Mouse (Mus musculus) hindbrain, postnatal 0 days (tissue): Measurements from ENCODE around the gene Ugt1a10. TPM values are rescaled to one million over a fixed set of nuclear protein-coding genes. Genes with fewer than 3 reads are reported as not detected.

Experiments used
- ATAC-seq: fragments of 200-750 bp; cut with Nextera tagmentation; 2 replicates; pipeline ENCODE4 v1.8.0; 2017; ENCODE audit warnings: mild to moderate bottlenecking, moderate TSS enrichment, moderate library complexity
- DNase-seq: peaks from one replicate; pipeline ENCODE4 v3.0.0-alpha.2; 2015; ENCODE audit warnings: low spot score
- H3K27ac ChIP-seq: fragments of 300-500 bp; sonication (generic); 2 replicates; pipeline ENCODE4 v1.5.1; 2014; ENCODE audit warnings: mild to moderate bottlenecking
- H3K27me3 ChIP-seq: fragments of 300-500 bp; sonication (generic); 2 replicates; pipeline ENCODE4 v1.6.1; 2014; ENCODE audit warnings: low read length, mixed read lengths; ENCODE audit not compliant: insufficient read depth
- H3K36me3 ChIP-seq: fragments of 300-500 bp; sonication (generic); 2 replicates; pipeline ENCODE4 v1.6.1; 2014; ENCODE audit warnings: low read length, mixed read lengths; ENCODE audit not compliant: insufficient read depth
- H3K4me1 ChIP-seq: fragments of 300-500 bp; sonication (generic); 2 replicates; pipeline ENCODE4 v1.6.1; 2014; ENCODE audit warnings: antibody characterized with exemption, low read length, mixed read lengths; ENCODE audit not compliant: insufficient read depth
- H3K4me2 ChIP-seq: fragments of 300-500 bp; sonication (generic); 2 replicates; pipeline ENCODE4 v1.6.1; 2014; ENCODE audit warnings: low read depth, mild to moderate bottlenecking, low read length, moderate library complexity, mixed read lengths
- H3K4me3 ChIP-seq: fragments of 300-500 bp; sonication (generic); 2 replicates; pipeline ENCODE4 v1.5.1; 2014; ENCODE audit warnings: low read length
- H3K9ac ChIP-seq: fragments of 300-500 bp; sonication (generic); replicated peaks from 2 replicates; pipeline ENCODE4 v1.6.1; 2014; ENCODE audit warnings: mild to moderate bottlenecking, low read length, moderate library complexity, mixed read lengths
- H3K9me3 ChIP-seq: fragments of 300-500 bp; sonication (generic); 2 replicates; pipeline ENCODE4 v1.6.1; 2016; ENCODE audit warnings: low read length, mixed read lengths
- CTCF ChIP-seq: IDR thresholded peaks from 2 replicates; pipeline ENCODE4 v1.5.1; 2016; ENCODE audit warnings: antibody characterized with exemption, control low read depth, low read depth
- WGBS: fragments of 180-500 bp; shearing (Covaris S2); extraction: QIAGEN DNeasy Blood & Tissue Kit; methylation state at CpG from one replicate; pipeline ENCODE4 v1.1.7; 2014; 5-methylcytosine and 5-hydroxymethylcytosine counted together
- polyA plus RNA-seq: library from polyadenylated mRNA; unstranded; fragments of >200 nt; fragmentation: Nextera tagmentation; extraction: Ambion mirVana; gene quantifications from 2 replicates; pipeline ENCODE4 v1.2.1, GENCODE M21; 2015
- total RNA-seq: library from RNA; depleted of rRNA; stranded (reverse); fragments of >200 nt; gene quantifications from 2 replicates; pipeline ENCODE4 v1.2.3, GENCODE M21; 2014

The Ugt1a10 gene
- total and polyA plus RNA-seq, 2 experiments from 2014 or later, result not detected

DNA sequence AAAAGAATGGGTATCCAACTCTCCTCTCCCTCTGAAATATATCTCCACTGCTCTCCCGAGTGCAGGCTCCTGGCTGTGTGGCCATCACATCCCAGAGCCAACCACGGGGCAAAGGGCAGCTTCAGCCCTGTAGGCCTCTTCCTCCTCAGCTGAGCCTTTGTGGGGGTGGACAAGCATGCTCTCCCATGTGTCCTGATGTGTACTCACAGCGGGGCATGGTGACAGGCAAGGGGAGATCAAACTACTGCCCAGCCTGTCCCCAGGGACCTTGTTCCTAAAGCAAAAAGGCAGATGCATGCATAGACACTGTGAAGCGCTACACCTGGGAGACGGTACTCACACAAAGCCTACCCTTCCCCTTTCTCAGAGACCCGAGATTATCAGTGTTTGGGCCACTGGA, 204.9 kb downstream of the Ugt1a10 start:
- no peak for ATAC-seq
- H3K4me3 ChIP-seq, result no peak overlapping the region

DNA sequence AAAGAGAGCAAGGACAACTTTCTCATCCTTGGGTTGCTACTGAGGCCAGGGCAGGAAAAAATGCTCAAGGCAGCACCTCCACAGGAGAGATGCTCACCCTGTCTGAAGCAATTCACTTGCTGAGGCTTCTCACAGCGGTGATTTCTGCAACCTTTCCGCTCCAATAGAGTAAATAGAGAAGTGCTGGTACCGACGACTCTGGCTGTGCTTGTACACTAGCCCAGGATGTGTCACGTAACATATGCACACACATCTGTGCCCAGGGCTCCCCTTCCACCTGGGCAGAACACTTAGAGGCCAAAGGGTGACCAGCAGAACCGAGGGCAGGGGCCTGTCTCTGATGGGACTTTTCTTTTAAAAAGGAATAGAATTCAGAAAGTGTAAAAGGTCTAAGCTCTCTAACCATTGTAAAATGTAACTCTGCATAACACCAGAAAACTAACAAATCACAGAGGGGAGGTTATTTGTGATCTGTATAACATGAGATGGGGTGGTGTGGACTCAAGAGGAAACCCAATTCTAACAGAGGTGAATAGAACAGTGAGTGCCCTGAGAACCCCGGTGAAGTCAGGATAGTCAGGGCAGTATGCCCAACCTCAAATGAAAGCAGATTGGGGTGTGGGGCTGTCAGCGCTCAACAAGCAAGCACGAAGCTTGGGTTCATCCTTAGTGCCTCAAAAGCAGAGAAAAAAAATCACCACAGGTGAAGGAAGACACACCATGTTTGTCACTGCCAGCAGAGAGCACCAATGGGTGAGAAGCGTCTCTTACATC, 205.6 kb downstream of the Ugt1a10 start:
- TF ChIP-seq CTCF, result no peak
- no peak for ATAC-seq
- no peak overlapping the region for H3K9ac ChIP-seq
- no peak overlapping the region for H3K27ac ChIP-seq
- no peak overlapping the region for H3K4me3 ChIP-seq
- peaks cover 52% of the 10 kb centered on the region for H3K36me3 ChIP-seq
- H3K4me2 ChIP-seq, result no peak overlapping the region
- 78% methylated on average over 10 of the region's 10 CpGs for WGBS
- H3K9me3 ChIP-seq, result peaks cover 16% of the 10 kb centered on the region; the same call in 1 of the 2 replicates
- DNase-seq, result no peak
- H3K4me1 ChIP-seq, result no peaks in the 10 kb centered on the region
- H3K27me3 ChIP-seq, result no peaks in the 10 kb centered on the region

More for the DNA sequence above, 204.9 kb downstream of the Ugt1a10 start:
- Histone ChIP-seq H3K9ac (no peak overlapping the region), H3K36me3 (peaks cover 45% of the 10 kb centered on the region), H3K9me3 (peaks cover 23% of the 10 kb centered on the region; the same call in 1 of the 2 replicates), H3K27me3 (no peaks in the 10 kb centered on the region), H3K4me1 (no peaks in the 10 kb centered on the region), H3K4me2 (no peak overlapping the region), H3K27ac (no peak overlapping the region)
- DNase-seq, result no peak
- WGBS, result 76% methylated on average over 6 of the region's 6 CpGs
- no peak for TF ChIP-seq CTCF

DNA sequence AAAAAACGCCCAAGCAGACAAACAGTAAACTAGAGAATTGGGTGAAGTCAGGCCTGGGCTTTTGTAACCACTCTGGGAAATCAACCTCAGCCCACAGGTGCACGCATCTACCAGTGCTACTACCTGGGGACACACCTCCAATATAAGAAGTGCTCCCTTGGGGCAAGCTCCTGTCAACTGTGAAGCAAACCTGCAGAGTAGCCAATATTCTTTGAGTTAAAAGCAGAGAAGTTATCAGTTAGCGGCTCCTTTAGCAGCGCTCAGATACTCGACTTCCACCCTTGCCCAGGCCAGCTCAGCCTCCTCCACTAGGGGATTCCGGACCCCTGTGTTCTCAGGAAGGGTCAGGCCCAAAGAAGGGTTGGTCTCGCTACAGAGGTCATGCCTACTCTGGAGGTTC, 206.5 kb downstream of the Ugt1a10 start:
- Histone ChIP-seq H3K9ac (no peak overlapping the region), H3K9me3 (peaks cover 7% of the 10 kb centered on the region; the same call in 1 of the 2 replicates), H3K4me1 (no peaks in the 10 kb centered on the region), H3K36me3 (peaks cover 61% of the 10 kb centered on the region), H3K4me2 (no peak overlapping the region), H3K4me3 (no peak overlapping the region), H3K27me3 (no peaks in the 10 kb centered on the region), H3K27ac (no peak overlapping the region)
- ATAC-seq (no peak), DNase-seq (no peak)
- 85% methylated on average over 7 of the region's 7 CpGs for WGBS
- TF ChIP-seq CTCF, result no peak

GRCm38 (mm10) chr1:88262255-88262654, 207.1 kb downstream of the Ugt1a10 start:
- no peak overlapping the region for H3K4me3 ChIP-seq
- WGBS, result 80% methylated on average over 4 of the region's 4 CpGs
- no peak overlapping the region for H3K4me2 ChIP-seq
- peaks cover 2% of the 10 kb centered on the region; the same call in 1 of the 2 replicates for H3K9me3 ChIP-seq
- no peak for TF ChIP-seq CTCF
- DNase-seq, result peak; percentile 75
- H3K27me3 ChIP-seq, result no peaks in the 10 kb centered on the region
- H3K36me3 ChIP-seq, result peaks cover 66% of the 10 kb centered on the region
- ATAC-seq, result no peak
- H3K27ac ChIP-seq, result no peak overlapping the region
- H3K4me1 ChIP-seq, result no peaks in the 10 kb centered on the region
- no peak overlapping the region for H3K9ac ChIP-seq

DNA sequence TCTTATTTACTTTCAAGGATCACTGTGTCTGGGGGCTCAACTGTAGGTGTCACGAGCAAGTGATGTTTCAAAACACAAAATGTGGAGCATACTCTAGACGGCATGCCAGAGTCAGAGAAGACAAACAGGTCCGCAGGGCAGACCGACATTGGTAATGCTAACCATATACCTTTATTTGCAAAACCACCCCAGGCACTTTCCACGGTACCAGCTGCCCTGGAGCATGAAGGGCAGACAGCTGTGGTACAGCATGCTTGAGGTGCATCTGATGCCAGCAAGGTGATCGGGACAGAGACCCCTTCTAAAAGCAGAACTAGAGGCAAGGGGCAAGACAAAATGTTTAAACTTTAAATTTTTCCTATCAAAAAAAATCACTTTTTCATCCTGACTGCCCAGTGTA, 207.8 kb downstream of the Ugt1a10 start:
- 76% methylated on average over 6 of the region's 6 CpGs for WGBS
- Histone ChIP-seq H3K4me1 (no peaks in the 10 kb centered on the region), H3K4me3 (no peak overlapping the region), H3K4me2 (no peak overlapping the region), H3K36me3 (peaks cover 73% of the 10 kb centered on the region), H3K9ac (no peak overlapping the region), H3K9me3 (no peaks in the 10 kb centered on the region), H3K27ac (no peak overlapping the region), H3K27me3 (no peaks in the 10 kb centered on the region)
- no peak for ATAC-seq
- DNase-seq, result no peak
- no peak for TF ChIP-seq CTCF

GRCm38 (mm10) chr1:88263778-88264177, 208.6 kb downstream of the Ugt1a10 start:
- no peaks in the 10 kb centered on the region for H3K27me3 ChIP-seq
- H3K9me3 ChIP-seq, result no peaks in the 10 kb centered on the region
- H3K36me3 ChIP-seq, result peaks cover 81% of the 10 kb centered on the region
- no peak overlapping the region for H3K4me2 ChIP-seq
- H3K4me1 ChIP-seq, result no peaks in the 10 kb centered on the region
- no peak overlapping the region for H3K9ac ChIP-seq
- ATAC-seq (no peak), DNase-seq (no peak)
- no peak for TF ChIP-seq CTCF
- no peak overlapping the region for H3K4me3 ChIP-seq
- WGBS, result 94% methylated on average over 5 of the region's 5 CpGs
- no peak overlapping the region for H3K27ac ChIP-seq

DNA sequence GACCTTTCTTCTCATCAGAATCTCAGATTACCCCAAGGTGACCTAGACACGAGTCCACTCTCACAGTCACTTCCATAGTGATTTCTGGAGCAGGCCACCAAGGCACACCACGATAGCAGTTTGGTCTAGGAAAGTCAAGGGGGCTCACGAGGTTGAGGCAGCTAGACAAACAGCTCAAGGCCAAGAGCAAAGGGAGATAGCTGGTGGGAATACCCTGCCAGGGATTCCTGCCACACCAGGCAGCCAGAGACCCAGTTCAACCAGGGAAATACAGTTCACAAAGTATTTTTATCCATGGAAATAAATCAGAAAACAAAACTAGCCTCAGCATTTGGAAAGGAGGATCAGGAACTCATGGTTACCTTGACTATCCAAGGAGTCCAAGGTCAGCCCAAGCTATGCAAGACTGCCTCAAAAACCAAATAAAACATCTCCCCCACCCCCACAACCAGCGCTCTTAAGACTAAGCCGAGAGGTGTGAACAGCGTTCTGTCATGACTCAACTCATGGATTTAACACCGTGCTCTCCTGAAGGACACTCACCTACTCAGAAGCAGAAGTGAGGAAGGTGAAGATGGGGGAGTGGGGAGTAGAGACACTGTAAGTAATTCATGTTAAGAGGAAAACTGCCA, 209.2 kb downstream of the Ugt1a10 start:
- WGBS, result 91% methylated on average over 7 of the region's 7 CpGs
- no peak overlapping the region for H3K9ac ChIP-seq

More for the DNA sequence above, 209.2 kb downstream of the Ugt1a10 start:
- H3K27me3 ChIP-seq, result no peaks in the 10 kb centered on the region
- H3K27ac ChIP-seq, result no peak overlapping the region
- no peak overlapping the region for H3K4me3 ChIP-seq
- H3K9me3 ChIP-seq, result no peaks in the 10 kb centered on the region
- H3K36me3 ChIP-seq, result peaks cover 87% of the 10 kb centered on the region
- H3K4me2 ChIP-seq, result no peak overlapping the region
- no peaks in the 10 kb centered on the region for H3K4me1 ChIP-seq
- no peak for TF ChIP-seq CTCF
- ATAC-seq (no peak), DNase-seq (no peak)
